Mouse (Mus musculus) erythroblast, embryonic 14.5 days (primary cell): ENCODE data around the gene Trim71.

ENCODE experiments used
- GATA1 ChIP-seq: IDR thresholded peaks from 2 replicates; pipeline ENCODE4 v1.6.1; 2012; ENCODE audit warnings: low read length, inconsistent platforms, mixed read lengths
- TAL1 ChIP-seq: IDR thresholded peaks from 3 replicates; pipeline ENCODE4 v1.6.1; 2012; ENCODE audit warnings: low read length, inconsistent platforms, mixed read lengths

DNA sequence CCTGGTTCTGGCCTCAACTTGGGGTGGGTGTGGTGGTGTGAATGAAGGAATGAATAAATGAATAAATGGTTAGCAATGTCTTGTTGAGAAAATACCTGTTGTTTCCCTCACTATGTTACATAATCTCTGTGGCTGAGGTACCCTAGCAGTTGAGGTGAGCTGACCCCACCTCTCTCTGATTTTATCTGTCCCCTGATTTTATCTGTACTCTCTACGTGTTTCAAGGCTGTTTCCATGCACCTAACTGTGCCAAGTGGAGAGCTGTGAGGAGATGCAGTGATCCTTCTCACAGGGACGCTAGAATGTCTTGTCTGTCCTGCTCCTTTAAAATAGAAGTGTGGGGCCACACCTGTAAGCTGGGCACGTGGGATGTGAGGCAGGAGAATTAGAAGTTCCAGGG, 105.7 kb downstream of the Trim71 start:
- no peak for TF ChIP-seq TAL1
- no peak for TF ChIP-seq GATA1
